Mouse (Mus musculus): Measurements from ENCODE around the gene Dgkq.

- TF ChIP-seq CTCF (IDR thresholded peaks at IDR 0.05; ENCODE audit: low read depth), result no peak
- no peak for TF ChIP-seq EP300 (IDR thresholded peaks at IDR 0.05; ENCODE audit: low read depth)
Measured at GRCm38 (mm10) chr5:108629634-108630483, 39.6 kb downstream of the Dgkq start, which contains the start of the genes Gak and Tmem175.
